Mouse (Mus musculus) gastrocnemius, adult 2 months (tissue): ENCODE results near the gene Med12l. TPM values are rescaled to one million over a fixed set of nuclear protein-coding genes. Genes with fewer than 3 reads are reported as not detected.
"Not testable (repeated sequence)": the region's sequence is repeated elsewhere in the genome, so short reads cannot be mapped to it uniquely, and the experiment has no call there.

Experiments
- DNase-seq: peaks from one replicate; pipeline ENCODE4 v3.0.0; 2022
- H3K27ac ChIP-seq: fragments of 200-600 bp; 2 replicates; pipeline ENCODE4 v1.8.1; 2022; ENCODE audit warnings: mild to moderate bottlenecking
- H3K4me3 ChIP-seq: fragments of 200-600 bp; 2 replicates; pipeline ENCODE4 v1.8.1; 2022; ENCODE audit warnings: mild to moderate bottlenecking, moderate library complexity
- CTCF ChIP-seq: fragments of 200-600 bp; IDR thresholded peaks from 2 replicates; pipeline ENCODE4 v1.8.1; 2022; ENCODE audit warnings: antibody characterized with exemption, mild to moderate bottlenecking, moderate library complexity
- intact Hi-C: fragments of 180-260 bp; cut with DNase I; formaldehyde crosslinking; loops from one replicate; pipeline ENCODE4 v1.15.1; 2025
- total RNA-seq, 2 experiments: library from RNA; stranded (reverse); gene quantifications; 2 replicates each; pipeline ENCODE4 v1.2.3; 2021

Gene Med12l
- total RNA-seq, 2 experiments from 2014 or later, result 0.54 to 0.92 TPM

- H3K27ac ChIP-seq, result no peak overlapping the region
- TF ChIP-seq CTCF, result no peak
- H3K4me3 ChIP-seq, result no peak overlapping the region
- no peak for DNase-seq
- intact Hi-C loops, result no loop called here
Observed at GRCm38 (mm10) chr3:59080293-59080916, 74.8 kb downstream of the Med12l start.

GRCm38 (mm10) chr3:59080919-59081318 is 75.3 kb downstream of the Med12l start:
- Histone ChIP-seq H3K4me3 (no peak overlapping the region), H3K27ac (no peak overlapping the region)
- no peak for TF ChIP-seq CTCF
- DNase-seq, result no peak
- intact Hi-C loops, result no loop called here

GRCm38 (mm10) chr3:59092702-59093101 is 87.1 kb downstream of the Med12l start:
- no peak overlapping the region for H3K4me3 ChIP-seq
- no peak for DNase-seq
- TF ChIP-seq CTCF, result no peak
- intact Hi-C loops, result no loop called here
- no peak overlapping the region for H3K27ac ChIP-seq

- no peak overlapping the region for H3K27ac ChIP-seq
- DNase-seq, result no peak
- H3K4me3 ChIP-seq, result no peak overlapping the region
- intact Hi-C loops, result no loop called here
- TF ChIP-seq CTCF, result no peak
Observed at GRCm38 (mm10) chr3:59097421-59097820, 91.8 kb downstream of the Med12l start.

- intact Hi-C loops, result no loop called here
- DNase-seq, result no peak
- TF ChIP-seq CTCF, result no peak
- no peak overlapping the region for H3K4me3 ChIP-seq
- H3K27ac ChIP-seq, result no peak overlapping the region
Observed at GRCm38 (mm10) chr3:59098540-59098939, 92.9 kb downstream of the Med12l start.

- DNase-seq, result no peak
- no peak for TF ChIP-seq CTCF
- intact Hi-C loops, result no loop called here
- Histone ChIP-seq H3K27ac (no peak within 1 kb of the TSS), H3K4me3 (no peak within 1 kb of the TSS)
Observed at GRCm38 (mm10) chr3:59101218-59101986, 95.8 kb downstream of the Med12l start, which contains the start of gene Gpr171. Gene Gpr171, minus strand, starts transcription at chr3:59101821.

- DNase-seq, result no peak
- H3K27ac ChIP-seq, result no peak overlapping the region
- H3K4me3 ChIP-seq, result no peak overlapping the region
- TF ChIP-seq CTCF, result no peak
- intact Hi-C loops, result no loop called here
Observed at GRCm38 (mm10) chr3:59102146-59102545, 96.5 kb downstream of the Med12l start.

- Histone ChIP-seq H3K4me3 (no peak overlapping the region), H3K27ac (no peak overlapping the region)
- intact Hi-C loops, result no loop called here
- no peak for DNase-seq
- no peak for TF ChIP-seq CTCF
Observed at GRCm38 (mm10) chr3:59104462-59104861, 98.8 kb downstream of the Med12l start.

- DNase-seq, result no peak
- intact Hi-C loops, result no loop called here
- no peak overlapping the region for H3K27ac ChIP-seq
- no peak overlapping the region for H3K4me3 ChIP-seq
- TF ChIP-seq CTCF, result no peak
Observed at GRCm38 (mm10) chr3:59107439-59107838, 101.8 kb downstream of the Med12l start.

GRCm38 (mm10) chr3:59109834-59110233 is 104.2 kb downstream of the Med12l start:
- DNase-seq, H3K4me3 ChIP-seq, H3K27ac ChIP-seq, intact Hi-C loops: not testable (repeated sequence)

- Histone ChIP-seq H3K27ac (no peak overlapping the region), H3K4me3 (no peak overlapping the region)
- intact Hi-C loops, result no loop called here
- no peak for TF ChIP-seq CTCF
- no peak for DNase-seq
Observed at GRCm38 (mm10) chr3:59111944-59112343, 106.3 kb downstream of the Med12l start.

- intact Hi-C loops, H3K27ac ChIP-seq, DNase-seq, H3K4me3 ChIP-seq: not testable (repeated sequence)
Observed at GRCm38 (mm10) chr3:59113291-59113690, 107.7 kb downstream of the Med12l start.

- intact Hi-C loops, result no loop called here
- Histone ChIP-seq H3K4me3 (no peak overlapping the region), H3K27ac (no peak overlapping the region)
- TF ChIP-seq CTCF, result no peak
- DNase-seq, result no peak
Observed at GRCm38 (mm10) chr3:59113973-59114517, 108.4 kb downstream of the Med12l start.
